Mouse (Mus musculus) embryonic facial prominence, embryonic 10.5 days (tissue): Measurements from ENCODE around the gene D330020A13Rik. TPM values are rescaled to one million over a fixed set of nuclear protein-coding genes. Genes with fewer than 3 reads are reported as not detected.

ENCODE experiments used
- DNase-seq: peaks from one replicate; pipeline ENCODE4 v3.0.0-alpha.2; 2017; ENCODE audit warnings: low spot score
- H3K27ac ChIP-seq: fragments of 300-500 bp; sonication (generic); replicated peaks from 2 replicates; pipeline ENCODE4 v1.5.1; 2016; ENCODE audit warnings: mild to moderate bottlenecking
- H3K27me3 ChIP-seq: fragments of 300-500 bp; sonication (generic); replicated peaks from 2 replicates; pipeline ENCODE4 v1.6.1; 2016; ENCODE audit warnings: low read depth, mild to moderate bottlenecking; ENCODE audit not compliant: poor library complexity, severe bottlenecking
- H3K36me3 ChIP-seq: fragments of 300-500 bp; sonication (generic); replicated peaks from 2 replicates; pipeline ENCODE4 v1.6.1; 2016; ENCODE audit warnings: mild to moderate bottlenecking, moderate library complexity
- H3K4me1 ChIP-seq: fragments of 300-500 bp; sonication (generic); 2 replicates; pipeline ENCODE4 v1.6.1; 2016
- H3K4me3 ChIP-seq: fragments of 300-500 bp; sonication (generic); 2 replicates; pipeline ENCODE4 v1.5.1; 2016; ENCODE audit warnings: mild to moderate bottlenecking, moderate library complexity
- H3K9me3 ChIP-seq: fragments of 300-500 bp; sonication (generic); 2 replicates; pipeline ENCODE4 v1.6.1; 2016; ENCODE audit warnings: mild to moderate bottlenecking
- WGBS: fragments of 180-500 bp; shearing (Covaris S2); methylation state at CpG from one replicate; pipeline ENCODE4 v1.1.7; 2016; 5-methylcytosine and 5-hydroxymethylcytosine counted together
- polyA plus RNA-seq: library from polyadenylated mRNA; unstranded; fragments of >200 nt; fragmentation: Nextera tagmentation; extraction: Ambion mirVana; gene quantifications from 2 replicates; pipeline ENCODE4 v1.2.1, GENCODE M21; 2016

The D330020A13Rik gene
- polyA plus RNA-seq, 1 experiment from 2014 or later, result 0.25 TPM

DNA sequence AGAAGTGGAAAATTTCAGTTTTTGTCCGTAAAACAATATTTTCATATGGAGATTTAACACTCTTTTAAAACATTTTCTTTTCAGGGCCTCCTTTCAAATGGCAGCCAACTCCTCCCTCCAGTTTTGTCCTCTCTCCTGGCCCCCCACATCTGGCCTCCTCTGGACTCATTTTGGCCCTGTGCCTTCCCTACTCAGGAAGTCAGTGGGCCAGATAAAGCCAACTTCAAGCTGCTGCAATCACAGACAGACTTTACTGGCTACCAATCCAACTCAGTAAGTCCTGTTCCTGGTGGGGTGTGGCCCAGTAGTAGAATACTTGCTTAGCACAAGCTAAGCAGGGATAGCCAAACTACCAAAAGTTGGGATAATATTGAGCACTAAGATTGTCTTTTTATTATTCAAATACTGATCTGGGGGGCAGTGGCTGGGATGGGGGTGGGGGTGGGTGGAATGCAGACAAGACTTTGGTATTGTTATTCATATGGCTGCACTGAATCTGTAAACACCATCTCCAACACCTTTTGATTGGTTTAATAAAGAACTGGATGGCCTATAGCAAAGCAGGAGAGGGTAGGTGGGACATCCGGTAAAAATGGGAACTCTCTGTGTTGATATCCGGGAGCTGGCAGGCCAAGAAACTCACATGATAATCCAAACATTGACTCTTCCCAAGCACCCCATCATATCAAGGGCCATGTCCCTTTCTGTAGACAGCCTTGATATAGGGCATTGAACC is 12.9 kb downstream of the D330020A13Rik start:
- Histone ChIP-seq H3K27ac (no peak overlapping the region), H3K36me3 (no peaks in the 10 kb centered on the region), H3K4me3 (no peak overlapping the region), H3K4me1 (peaks cover 10% of the 10 kb centered on the region), H3K27me3 (peaks cover 9% of the 10 kb centered on the region), H3K9me3 (no peaks in the 10 kb centered on the region)
- WGBS, result 83% methylated on average over 3 of the region's 3 CpGs
- DNase-seq, result no peak

DNA sequence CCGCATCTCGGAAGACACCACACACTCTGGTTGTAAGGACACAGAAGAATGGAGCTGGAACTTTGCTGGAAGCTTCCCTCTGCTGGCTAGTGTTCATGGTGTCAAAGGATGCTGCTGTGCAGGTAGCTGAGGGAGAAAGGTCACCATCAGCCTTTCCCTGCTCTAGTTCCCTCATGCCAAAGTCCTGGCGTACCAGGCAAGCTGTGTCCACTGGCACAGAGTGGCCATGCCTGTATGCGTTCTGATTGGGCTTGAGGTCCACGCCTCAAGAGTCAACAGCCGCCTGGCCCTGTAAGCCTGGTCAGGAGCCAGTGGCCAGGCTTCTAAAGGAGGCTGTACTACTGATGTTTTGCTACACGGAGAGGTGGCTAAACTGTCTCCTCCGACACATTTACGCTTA is 15.2 kb downstream of the D330020A13Rik start:
- no peak for DNase-seq
- WGBS, result 82% methylated on average over 9 of the region's 9 CpGs

DNA sequence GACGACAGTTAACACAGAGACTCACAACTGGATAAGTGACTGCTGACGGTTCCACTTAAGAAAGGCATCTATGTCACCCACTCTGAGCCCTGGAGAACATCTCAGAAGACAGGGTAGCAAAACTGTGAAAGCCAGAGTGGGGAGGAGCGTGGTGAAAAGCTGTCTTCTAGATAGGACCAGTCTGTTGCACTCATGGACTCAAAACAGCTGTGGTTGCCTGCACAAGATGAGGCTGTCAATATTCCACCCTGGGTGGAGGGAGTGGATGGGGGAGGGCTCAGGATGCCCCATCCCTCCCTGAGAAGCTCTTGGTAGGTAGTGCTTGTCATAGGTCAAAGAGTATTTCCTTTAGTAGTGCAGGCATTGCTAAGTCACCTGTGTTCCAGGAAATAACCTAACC is 15.6 kb downstream of the D330020A13Rik start:
- H3K4me3 ChIP-seq, result no peak overlapping the region
- H3K9me3 ChIP-seq, result no peaks in the 10 kb centered on the region
- H3K36me3 ChIP-seq, result no peaks in the 10 kb centered on the region
- no peaks in the 10 kb centered on the region for H3K27me3 ChIP-seq
- DNase-seq, result no peak
- H3K27ac ChIP-seq, result no peak overlapping the region
- WGBS, result 71% methylated on average over 3 of the region's 3 CpGs
- H3K4me1 ChIP-seq, result no peaks in the 10 kb centered on the region

More for the DNA sequence above, 15.2 kb downstream of the D330020A13Rik start:
- H3K27ac ChIP-seq, result no peak overlapping the region
- H3K27me3 ChIP-seq, result no peaks in the 10 kb centered on the region
- no peaks in the 10 kb centered on the region for H3K4me1 ChIP-seq
- H3K9me3 ChIP-seq, result no peaks in the 10 kb centered on the region
- no peaks in the 10 kb centered on the region for H3K36me3 ChIP-seq
- no peak overlapping the region for H3K4me3 ChIP-seq

DNA sequence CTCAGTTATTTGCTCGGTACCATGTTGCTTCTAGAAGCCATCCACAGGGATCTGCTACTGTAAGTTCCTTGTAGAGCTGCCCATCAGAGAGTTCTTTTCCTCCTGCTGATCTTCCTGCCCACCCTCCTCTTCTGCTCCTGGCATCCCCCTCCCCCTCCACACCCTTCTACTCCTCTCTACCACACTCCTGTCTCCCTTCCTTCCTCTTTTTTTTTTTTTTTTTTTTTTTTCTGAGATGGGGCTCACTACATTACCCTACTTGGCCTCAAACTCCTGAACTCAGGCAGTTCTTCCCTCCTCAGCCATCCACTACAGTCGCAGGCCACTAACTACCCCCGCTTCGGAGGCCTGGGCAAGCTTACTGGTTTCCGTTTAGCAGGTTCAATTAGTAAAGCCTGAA is 18.3 kb downstream of the D330020A13Rik start:
- H3K36me3 ChIP-seq, result no peaks in the 10 kb centered on the region
- no peaks in the 10 kb centered on the region for H3K27me3 ChIP-seq
- H3K9me3 ChIP-seq, result no peaks in the 10 kb centered on the region
- H3K27ac ChIP-seq, result no peak overlapping the region
- no peak overlapping the region for H3K4me3 ChIP-seq
- 79% methylated on average over 5 of the region's 5 CpGs for WGBS
- H3K4me1 ChIP-seq, result no peaks in the 10 kb centered on the region
- DNase-seq, result no peak

DNA sequence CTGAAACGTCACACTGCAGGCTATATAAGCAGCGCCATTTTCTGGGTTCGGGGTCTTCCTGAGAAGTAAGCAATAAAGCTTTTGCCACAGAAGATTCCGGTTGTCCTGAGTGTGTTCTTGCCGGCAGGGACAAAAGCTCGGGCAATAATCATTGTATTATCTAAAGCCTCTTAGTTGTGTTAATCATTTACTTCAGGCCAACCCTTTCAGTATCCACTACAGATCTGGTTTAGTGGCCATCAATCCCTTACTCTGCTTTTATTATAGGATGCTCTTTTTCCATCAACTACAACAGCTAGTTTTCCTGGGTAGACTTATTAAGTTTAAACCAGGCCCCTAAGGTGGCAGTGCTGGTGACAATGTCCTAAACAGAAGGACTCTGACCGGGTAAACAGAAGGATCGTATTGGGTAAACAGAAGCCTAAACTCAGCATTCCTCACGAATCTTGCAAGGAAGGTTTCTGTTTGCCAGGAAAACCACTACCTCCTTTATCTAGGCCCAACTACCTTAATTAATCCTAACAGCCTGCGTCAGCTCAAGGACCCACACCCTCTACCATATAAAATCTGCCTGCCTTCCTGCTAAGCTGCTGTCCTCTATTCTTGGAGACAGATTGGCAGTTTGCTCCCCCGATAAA is 24.3 kb downstream of the D330020A13Rik start:
- Histone ChIP-seq H3K27me3 (no peaks in the 10 kb centered on the region), H3K4me1 (no peaks in the 10 kb centered on the region), H3K4me3 (no peak overlapping the region), H3K27ac (no peak overlapping the region), H3K36me3 (0 out of 2 replicates have a peak, but pooled peaks cover 2% of the 10 kb centered on the region), H3K9me3 (no peaks in the 10 kb centered on the region)
- 87% methylated on average over 11 of the region's 11 CpGs for WGBS
- no peak for DNase-seq

DNA sequence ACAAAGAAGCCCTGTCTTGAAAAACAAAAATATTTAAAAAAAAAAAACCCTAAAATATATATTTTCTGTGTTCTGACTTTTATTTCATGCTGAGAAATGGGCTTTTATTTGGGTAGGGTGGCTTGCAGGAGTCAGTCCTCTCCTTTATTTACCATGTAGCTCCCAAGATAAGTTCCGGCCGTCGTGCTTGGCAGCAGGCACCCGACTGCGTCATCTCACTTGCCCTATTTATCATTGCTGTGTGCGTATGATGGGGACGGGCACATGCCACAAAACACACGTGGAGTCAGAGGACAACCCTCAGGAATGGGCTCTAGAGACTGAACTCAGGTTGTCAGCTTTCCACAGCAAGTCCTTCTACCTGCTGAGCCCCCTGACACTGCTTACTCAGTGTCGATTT is 25.0 kb downstream of the D330020A13Rik start:
- H3K4me3 ChIP-seq, result no peak overlapping the region
- no peaks in the 10 kb centered on the region for H3K27me3 ChIP-seq
- no peak for DNase-seq
- H3K36me3 ChIP-seq, result peaks cover 9% of the 10 kb centered on the region; the same call in 1 of the 2 replicates
- H3K27ac ChIP-seq, result no peak overlapping the region
- no peaks in the 10 kb centered on the region for H3K9me3 ChIP-seq
- H3K4me1 ChIP-seq, result no peaks in the 10 kb centered on the region
- 92% methylated on average over 9 of the region's 9 CpGs for WGBS

DNA sequence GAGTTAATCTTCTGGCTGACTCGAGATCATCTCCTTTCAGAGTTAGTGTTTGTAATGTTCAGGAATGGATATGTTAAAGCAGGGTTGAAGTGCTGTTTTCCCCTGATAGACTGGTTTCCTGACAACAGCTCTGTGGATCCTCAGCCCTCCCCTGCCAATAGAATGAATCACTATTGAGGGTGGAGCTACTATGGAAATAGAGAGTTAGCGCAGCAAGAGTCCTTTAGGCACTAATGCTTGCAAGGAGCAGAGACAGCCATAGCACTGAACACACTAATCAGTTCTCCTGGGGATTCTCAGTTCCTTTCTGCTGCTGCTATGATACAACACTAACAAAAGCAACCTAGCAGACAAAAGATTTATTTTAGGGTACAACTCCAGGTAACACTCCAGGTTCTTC is 26.2 kb downstream of the D330020A13Rik start:
- Histone ChIP-seq H3K4me3 (no peak overlapping the region), H3K27ac (no peak overlapping the region), H3K9me3 (no peaks in the 10 kb centered on the region), H3K36me3 (peaks cover 20% of the 10 kb centered on the region), H3K27me3 (no peaks in the 10 kb centered on the region), H3K4me1 (no peaks in the 10 kb centered on the region)
- 63% methylated on average over 2 of the region's 2 CpGs for WGBS
- no peak for DNase-seq

DNA sequence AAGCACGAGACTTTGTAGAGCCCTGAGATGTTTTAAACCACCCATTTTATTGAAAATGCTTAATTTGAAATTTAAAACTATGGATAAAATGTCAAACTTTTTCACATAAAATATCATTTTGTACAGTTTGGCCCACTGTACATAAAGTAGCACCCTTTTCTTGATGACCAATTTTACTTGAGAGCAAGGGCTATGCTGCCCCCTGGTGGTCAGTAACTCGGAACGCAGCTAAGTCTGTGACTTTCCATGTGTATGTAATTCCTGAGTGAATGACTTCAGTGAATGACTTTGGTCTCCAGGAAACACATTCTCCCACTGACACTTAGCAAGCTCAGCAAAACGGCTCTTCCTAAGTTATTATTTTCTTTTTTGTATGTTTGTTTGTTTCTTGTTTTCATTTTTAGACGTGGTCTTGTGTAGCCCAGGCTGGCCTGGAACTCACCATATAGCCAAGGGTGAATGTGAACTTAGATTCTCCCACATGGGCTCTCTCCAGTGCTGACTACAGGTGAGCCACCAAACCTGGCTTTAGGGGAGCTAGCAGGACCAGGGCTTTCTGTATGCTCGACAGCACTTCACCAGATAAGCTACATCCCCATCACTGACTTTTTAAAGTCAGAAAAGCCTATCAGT is 30.2 kb downstream of the D330020A13Rik start:
- peak; percentile 68 for DNase-seq
- Histone ChIP-seq H3K4me1 (no peaks in the 10 kb centered on the region), H3K27ac (no peak overlapping the region), H3K36me3 (peaks cover 40% of the 10 kb centered on the region), H3K9me3 (no peaks in the 10 kb centered on the region), H3K27me3 (no peaks in the 10 kb centered on the region), H3K4me3 (no peak overlapping the region)
- WGBS, result 30% methylated on average over 6 of the region's 6 CpGs

DNA sequence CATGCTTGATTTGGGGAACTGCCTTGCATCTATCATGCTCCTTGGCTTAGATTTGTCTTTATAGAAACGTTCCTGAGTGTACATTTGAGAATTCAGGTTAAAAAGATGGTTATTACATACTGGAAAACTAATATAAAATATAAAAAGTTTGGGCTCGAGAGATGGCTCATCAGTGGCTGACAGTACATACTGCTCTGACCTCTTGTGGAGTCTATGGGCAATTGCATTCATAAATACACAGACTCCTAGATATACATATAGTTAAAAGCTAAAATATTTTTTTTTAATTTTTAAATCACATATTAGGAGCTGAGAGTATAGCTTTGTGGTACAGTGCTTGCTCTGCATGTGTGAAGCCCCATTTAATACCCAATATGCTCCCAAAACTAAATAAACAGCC is 38.2 kb downstream of the D330020A13Rik start:
- H3K4me1 ChIP-seq, result no peaks in the 10 kb centered on the region
- H3K36me3 ChIP-seq, result peaks cover 93% of the 10 kb centered on the region
- DNase-seq, result no peak
- no peaks in the 10 kb centered on the region for H3K9me3 ChIP-seq
- no peaks in the 10 kb centered on the region for H3K27me3 ChIP-seq
- no peak overlapping the region for H3K27ac ChIP-seq
- no peak overlapping the region for H3K4me3 ChIP-seq
- WGBS, result 83% methylated on average over 2 of the region's 2 CpGs

DNA sequence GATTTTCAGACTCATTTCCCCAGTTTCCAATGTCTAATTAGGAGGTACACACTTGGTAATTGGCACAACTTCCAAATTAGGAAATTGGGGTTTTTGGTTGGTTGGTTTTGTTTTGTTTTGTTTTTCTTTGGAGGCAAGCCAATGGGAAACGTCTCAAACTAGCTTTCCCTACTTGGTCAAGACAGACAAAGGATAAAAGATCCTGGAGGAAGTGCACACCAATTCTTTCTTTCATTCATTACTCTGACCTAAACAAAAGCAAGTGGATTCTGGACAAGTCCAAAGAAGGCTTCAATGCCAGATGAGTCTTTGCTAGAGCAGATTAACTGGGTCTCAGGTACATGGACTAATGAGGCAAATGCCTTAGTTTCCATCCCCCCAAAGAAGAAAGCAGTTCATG is 49.8 kb downstream of the D330020A13Rik start:
- no peak overlapping the region for H3K27ac ChIP-seq
- peaks cover 98% of the 10 kb centered on the region for H3K36me3 ChIP-seq
- H3K4me3 ChIP-seq, result no peak overlapping the region
- no peaks in the 10 kb centered on the region for H3K27me3 ChIP-seq
- WGBS, result 84% methylated on average over 1 of the region's 1 CpGs
- H3K9me3 ChIP-seq, result no peaks in the 10 kb centered on the region
- DNase-seq, result no peak
- H3K4me1 ChIP-seq, result no peaks in the 10 kb centered on the region
